Mouse (Mus musculus): ENCODE results near the gene Hsd3b5. TPM values are rescaled to one million over a fixed set of nuclear protein-coding genes. Genes with fewer than 3 reads are reported as not detected.

Hsd3b5 gene
- polyA plus RNA-seq (2017; shearing (Covaris generic)), result not detected

GRCm38 (mm10) chr3:98630152-98630551 lies at the start of gene Hsd3b5:
TSS of gene Hsd3b5 (minus strand) at chr3:98630252.

GRCm38 (mm10) chr3:98588707-98589106 lies 41.3 kb downstream of the Hsd3b5 start, which contains the start of gene Gm10681:
TSS of gene Gm10681 (minus strand) at chr3:98588807.

Other genes starting within 250 kb of the Hsd3b5 start
- under 1 TPM in 1 of 2 experiments, not detected in 1; 0.27 TPM for gene Zfp697, start 247.8 kb downstream of the Hsd3b5 start, polyA plus RNA-seq (2017; shearing (Covaris generic))
- under 1 TPM in 1 of 2 experiments, not detected in 1; 0.31 TPM for gene Gm4450, start 173.1 kb downstream of the Hsd3b5 start, polyA plus RNA-seq (2017; shearing (Covaris generic))
- not detected for gene Hsd3b4, start 119.7 kb downstream of the Hsd3b5 start, polyA plus RNA-seq (2017; shearing (Covaris generic))
- not detected for gene Gm10681, start 41.4 kb downstream of the Hsd3b5 start, polyA plus RNA-seq (2017; shearing (Covaris generic))
- gene Hsd3b2, start 94.3 kb upstream of the Hsd3b5 start, polyA plus RNA-seq (2017; shearing (Covaris generic)), result under 1 TPM in 1 of 2 experiments, not detected in 1; 0.31 TPM
- gene Hsd3b3, start 132.9 kb upstream of the Hsd3b5 start, polyA plus RNA-seq (2017; shearing (Covaris generic)), result under 1 TPM in 1 of 2 experiments, not detected in 1; 0.32 TPM
- gene Hsd3b6, start 184.2 kb upstream of the Hsd3b5 start, polyA plus RNA-seq (2017; shearing (Covaris generic)), result not detected
- not detected for gene Hsd3b1, start 229.5 kb upstream of the Hsd3b5 start, polyA plus RNA-seq (2017; shearing (Covaris generic))